Mouse (Mus musculus): Measurements from ENCODE around the gene Reep6. TPM values are rescaled to one million over a fixed set of nuclear protein-coding genes. Genes with fewer than 3 reads are reported as not detected.

The Reep6 gene
- polyA plus RNA-seq, 1 experiment from 2014 or later: 13.8 TPM

- Histone ChIP-seq H3K4me1 (peaks cover 24% of the 10 kb centered on the region), H3K36me3 (0 out of 2 replicates have a peak, but pooled peaks cover 6% of the 10 kb centered on the region), H3K9me3 (no peaks in the 10 kb centered on the region), H3K9ac (peak overlapping the region; percentile 58; the same call in 1 of the 2 replicates), H3K4me2 (peak overlapping the region; percentile 98), H3K4me3 (peak overlapping the region; percentile 59; the same call in 1 of the 2 replicates), H3K27ac (no peak overlapping the region), H3K27me3 (peaks cover 8% of the 10 kb centered on the region; the same call in 1 of the 2 replicates)
- WGBS: 88% methylated on average over 21 of the region's 21 CpGs
- no peak for ATAC-seq (ENCODE audit: borderline replicate concordance, extremely low read depth, low FRiP score, low TSS enrichment)
Measured at GRCm38 (mm10) chr10:80321670-80322581, 7.8 kb upstream of the Reep6 start.

DNA sequence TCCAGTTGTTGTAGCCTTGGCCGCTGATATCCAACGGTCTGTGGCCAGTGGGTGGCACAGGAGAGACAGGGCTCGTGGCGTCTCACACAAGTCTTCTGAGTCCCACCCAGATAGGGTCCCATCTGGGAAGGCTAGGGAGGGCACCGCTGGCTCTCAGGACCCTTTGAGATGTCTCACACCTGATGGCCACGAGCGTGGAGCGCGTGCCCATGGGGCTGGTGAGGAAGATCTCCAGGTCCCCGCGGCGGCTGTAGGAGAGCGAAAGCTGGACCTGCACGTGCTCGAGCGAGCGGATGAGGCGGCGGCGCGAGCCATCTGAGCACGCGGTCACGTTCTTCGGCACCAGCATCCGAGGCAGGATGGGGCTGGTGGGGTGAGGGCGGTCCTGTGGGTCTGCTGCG lies 6.9 kb upstream of the Reep6 start:
- H3K27ac ChIP-seq: no peak overlapping the region
- 0 out of 2 replicates have a peak, but pooled peaks cover 6% of the 10 kb centered on the region for H3K36me3 ChIP-seq
- 2% methylated on average over 28 of the region's 28 CpGs for WGBS
- ATAC-seq (ENCODE audit: borderline replicate concordance, extremely low read depth, low FRiP score, low TSS enrichment): peak; percentile 4; the same call in 1 of the 2 replicates
- H3K27me3 ChIP-seq: 0 out of 2 replicates have a peak, but pooled peaks cover under 1% of the 10 kb centered on the region
- H3K9ac ChIP-seq: peak overlapping the region; percentile 58
- H3K4me2 ChIP-seq: peak overlapping the region; percentile 98
- H3K4me1 ChIP-seq: peaks cover 24% of the 10 kb centered on the region
- H3K9me3 ChIP-seq: no peaks in the 10 kb centered on the region
- H3K4me3 ChIP-seq: peak overlapping the region; percentile 59

DNA sequence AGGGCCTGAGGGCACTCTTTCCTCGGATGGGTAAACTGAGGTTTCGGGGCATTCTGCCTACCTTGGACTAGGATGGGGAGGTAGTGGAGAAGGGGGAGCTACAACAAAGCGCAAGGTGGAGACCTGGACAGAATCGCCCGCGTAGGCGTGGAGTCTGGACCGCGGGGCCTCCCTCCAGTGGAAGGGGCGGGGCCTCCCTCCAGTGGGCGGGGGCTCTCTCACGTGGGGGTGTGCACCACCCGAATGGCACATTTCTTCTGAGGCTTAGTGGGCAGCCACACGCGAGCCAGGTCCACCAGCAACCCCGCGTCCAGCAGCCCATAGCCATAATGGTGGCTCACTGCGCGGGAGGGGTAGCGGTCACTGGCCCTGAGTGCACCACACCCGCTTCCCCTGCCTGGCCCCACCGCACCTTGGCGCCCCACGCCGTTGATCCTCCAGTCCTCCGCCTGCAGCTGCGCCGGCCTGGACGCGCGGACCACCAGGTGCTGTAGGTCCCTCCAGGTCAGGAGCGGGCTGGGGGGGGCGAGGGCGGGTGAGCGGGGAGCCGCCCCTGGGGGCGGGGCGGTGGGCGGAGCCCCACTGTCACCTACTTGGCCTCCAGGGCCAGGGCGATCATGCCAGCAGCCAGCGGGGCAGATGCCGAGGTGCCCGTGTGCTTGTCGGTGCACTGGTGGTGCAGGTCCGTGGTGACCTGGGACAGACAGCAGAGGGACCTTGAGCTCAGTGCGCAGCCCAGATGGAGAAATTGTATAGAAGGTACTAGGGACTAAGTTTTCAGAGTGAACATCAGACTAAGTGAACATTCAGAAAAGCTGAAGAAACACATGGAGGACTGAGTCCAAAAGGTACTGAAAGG lies 6.3 kb upstream of the Reep6 start:
- no peaks in the 10 kb centered on the region for H3K9me3 ChIP-seq
- H3K9ac ChIP-seq: peak overlapping the region; percentile 58
- H3K27ac ChIP-seq: no peak overlapping the region
- H3K4me3 ChIP-seq: peak overlapping the region; percentile 59
- H3K36me3 ChIP-seq: 0 out of 2 replicates have a peak, but pooled peaks cover 2% of the 10 kb centered on the region
- H3K4me1 ChIP-seq: peaks cover 24% of the 10 kb centered on the region
- H3K4me2 ChIP-seq: peak overlapping the region; percentile 98
- ATAC-seq (ENCODE audit: borderline replicate concordance, extremely low read depth, low FRiP score, low TSS enrichment): peak; percentile 55; the same call in 1 of the 2 replicates
- 0 out of 2 replicates have a peak, but pooled peaks cover 2% of the 10 kb centered on the region for H3K27me3 ChIP-seq
- WGBS: under 1% methylated on average over 43 of the region's 46 CpGs

- WGBS: 76% methylated on average over 17 of the region's 17 CpGs
- Histone ChIP-seq H3K4me3 (no peak overlapping the region), H3K4me2 (peak overlapping the region; percentile 98), H3K36me3 (no peaks in the 10 kb centered on the region), H3K9me3 (no peaks in the 10 kb centered on the region), H3K27me3 (0 out of 2 replicates have a peak, but pooled peaks cover 2% of the 10 kb centered on the region), H3K27ac (no peak overlapping the region), H3K9ac (no peak overlapping the region), H3K4me1 (peaks cover 23% of the 10 kb centered on the region)
- ATAC-seq (ENCODE audit: borderline replicate concordance, extremely low read depth, low FRiP score, low TSS enrichment): no peak
Measured at GRCm38 (mm10) chr10:80324120-80325037, 5.4 kb upstream of the Reep6 start.

- no peak for ATAC-seq (ENCODE audit: borderline replicate concordance, extremely low read depth, low FRiP score, low TSS enrichment)
Measured at GRCm38 (mm10) chr10:80325045-80325444, 4.7 kb upstream of the Reep6 start.

DNA sequence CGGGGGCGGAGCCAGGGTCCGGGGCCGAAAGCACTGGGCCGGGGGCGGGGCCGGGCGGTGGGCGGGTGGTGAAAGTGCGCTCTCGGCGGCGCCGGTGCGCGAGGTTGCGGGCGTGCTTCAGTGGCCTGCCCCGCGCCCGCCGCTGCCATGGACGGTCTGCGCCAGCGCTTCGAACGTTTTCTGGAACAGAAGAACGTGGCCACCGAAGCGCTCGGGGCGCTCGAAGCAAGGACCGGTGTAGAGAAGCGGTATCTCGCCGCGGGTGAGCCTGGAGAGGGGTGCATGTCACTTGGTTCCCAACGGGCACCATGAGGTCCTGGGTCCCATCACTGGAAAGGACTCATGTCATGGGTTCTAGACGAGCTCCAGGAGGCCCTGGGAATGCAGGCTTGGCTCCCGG lies 331 bp downstream of the Reep6 start:
- peaks cover 14% of the 10 kb centered on the region; the same call in 1 of the 2 replicates for H3K27me3 ChIP-seq
- 2% methylated on average over 41 of the region's 41 CpGs for WGBS

More at GRCm38 (mm10) chr10:80325045-80325444, 4.7 kb upstream of the Reep6 start:
- H3K4me3 ChIP-seq: no peak overlapping the region
- H3K27ac ChIP-seq: no peak overlapping the region
- H3K9ac ChIP-seq: no peak overlapping the region
- WGBS: 77% methylated on average over 21 of the region's 21 CpGs
- H3K4me1 ChIP-seq: peaks cover 25% of the 10 kb centered on the region
- H3K9me3 ChIP-seq: no peaks in the 10 kb centered on the region
- no peaks in the 10 kb centered on the region for H3K36me3 ChIP-seq
- 0 out of 2 replicates have a peak, but pooled peaks cover 2% of the 10 kb centered on the region for H3K27me3 ChIP-seq
- no peak overlapping the region for H3K4me2 ChIP-seq

GRCm38 (mm10) chr10:80330888-80331287 lies 1.1 kb downstream of the Reep6 start:
- ATAC-seq (ENCODE audit: borderline replicate concordance, extremely low read depth, low FRiP score, low TSS enrichment): no peak
- no peaks in the 10 kb centered on the region for H3K9me3 ChIP-seq
- peak overlapping the region; percentile 98 for H3K4me2 ChIP-seq
- peaks cover 30% of the 10 kb centered on the region for H3K4me1 ChIP-seq
- no peaks in the 10 kb centered on the region for H3K36me3 ChIP-seq
- peaks cover 14% of the 10 kb centered on the region; the same call in 1 of the 2 replicates for H3K27me3 ChIP-seq
- peak overlapping the region; percentile 49; the same call in 1 of the 2 replicates for H3K9ac ChIP-seq
- 46% methylated on average over 2 of the region's 2 CpGs for WGBS
- H3K4me3 ChIP-seq: peak overlapping the region; percentile 53
- peak overlapping the region; percentile 43 for H3K27ac ChIP-seq

More for the DNA sequence above, 331 bp downstream of the Reep6 start:
- peak overlapping the region; percentile 53 for H3K4me3 ChIP-seq
- H3K4me2 ChIP-seq: peak overlapping the region; percentile 98
- no peaks in the 10 kb centered on the region for H3K9me3 ChIP-seq
- no peaks in the 10 kb centered on the region for H3K36me3 ChIP-seq
- peaks cover 30% of the 10 kb centered on the region for H3K4me1 ChIP-seq
- peak overlapping the region; percentile 43; the same call in 1 of the 2 replicates for H3K27ac ChIP-seq
- H3K9ac ChIP-seq: peak overlapping the region; percentile 49
- no peak for ATAC-seq (ENCODE audit: borderline replicate concordance, extremely low read depth, low FRiP score, low TSS enrichment)

DNA sequence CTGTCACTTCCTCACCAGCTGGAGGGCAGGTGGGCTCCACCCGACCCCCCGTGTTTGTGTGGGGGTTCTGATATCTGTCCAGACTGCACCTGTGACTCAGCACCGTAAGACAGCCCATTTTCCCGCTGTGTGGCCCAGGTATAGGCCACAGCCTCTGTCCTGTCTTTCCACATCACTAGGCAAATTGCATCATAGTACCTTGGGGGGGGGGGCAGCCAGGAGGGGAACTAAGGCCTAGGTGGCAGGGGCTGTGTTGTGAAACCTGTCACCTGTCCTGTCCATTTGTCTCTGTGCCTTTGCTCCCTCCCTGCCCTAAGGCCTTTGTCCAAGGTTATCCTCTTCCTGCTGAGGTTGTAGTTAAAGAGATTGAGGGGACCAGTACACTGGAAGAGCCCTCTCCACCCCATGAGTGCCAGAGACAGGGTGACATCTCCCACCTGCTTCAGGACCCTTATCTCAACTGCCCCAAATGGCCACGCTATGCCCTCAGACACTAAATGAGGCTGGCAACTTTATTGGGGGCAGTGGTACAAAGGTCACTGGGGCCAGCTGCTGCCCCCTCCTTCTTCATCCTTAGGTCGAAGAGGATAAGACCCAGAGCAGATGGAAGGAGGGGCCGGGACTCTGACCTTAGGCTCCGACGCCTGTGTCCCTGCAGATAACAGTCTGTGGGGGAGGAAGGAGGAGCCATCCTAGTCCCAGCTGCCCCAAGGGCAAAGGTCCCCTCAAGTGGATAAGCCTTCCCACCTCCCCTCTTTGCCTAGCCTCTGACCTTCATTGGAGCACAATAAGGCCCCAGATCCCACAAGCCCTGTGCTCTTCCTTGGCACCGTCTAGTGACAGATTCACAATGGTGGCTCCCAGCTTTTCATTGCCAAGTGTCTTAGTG lies 2.1 kb downstream of the Reep6 start:
- ATAC-seq (ENCODE audit: borderline replicate concordance, extremely low read depth, low FRiP score, low TSS enrichment): no peak
- H3K36me3 ChIP-seq: no peaks in the 10 kb centered on the region
- H3K27me3 ChIP-seq: peaks cover 14% of the 10 kb centered on the region; the same call in 1 of the 2 replicates
- peaks cover 30% of the 10 kb centered on the region for H3K4me1 ChIP-seq
- peak overlapping the region; percentile 43 for H3K27ac ChIP-seq
- no peaks in the 10 kb centered on the region for H3K9me3 ChIP-seq
- H3K4me3 ChIP-seq: no peak overlapping the region
- no peak overlapping the region for H3K9ac ChIP-seq
- 45% methylated on average over 10 of the region's 10 CpGs for WGBS
- H3K4me2 ChIP-seq: peak overlapping the region; percentile 98

DNA sequence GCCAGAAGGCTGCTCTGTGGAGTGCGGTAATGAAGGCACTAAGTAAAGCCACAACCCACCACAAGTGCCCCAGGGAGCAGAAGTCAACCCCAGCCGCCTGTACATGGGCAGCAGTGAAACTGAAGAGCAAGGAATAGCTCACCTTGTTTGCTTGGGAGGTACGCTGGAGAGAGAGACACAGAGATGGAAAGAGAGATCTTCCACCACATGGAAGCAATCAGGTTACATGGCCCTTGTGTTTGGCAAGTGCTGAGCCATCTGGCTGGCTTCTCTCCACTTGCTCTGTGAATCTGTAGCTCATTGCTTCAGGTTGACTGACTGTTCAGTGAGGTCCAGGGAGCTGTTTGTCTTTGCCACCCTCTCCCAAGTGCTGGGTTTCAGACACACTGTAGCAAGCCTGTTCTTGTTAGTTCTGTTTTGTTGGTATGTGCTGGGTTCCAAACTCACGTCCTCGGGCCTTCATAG lies 2.8 kb downstream of the Reep6 start:
- peaks cover 30% of the 10 kb centered on the region for H3K4me1 ChIP-seq
- ATAC-seq (ENCODE audit: borderline replicate concordance, extremely low read depth, low FRiP score, low TSS enrichment): no peak
- H3K9me3 ChIP-seq: no peaks in the 10 kb centered on the region
- H3K4me2 ChIP-seq: no peak overlapping the region
- H3K27ac ChIP-seq: no peak overlapping the region
- 73% methylated on average over 5 of the region's 5 CpGs for WGBS
- H3K36me3 ChIP-seq: no peaks in the 10 kb centered on the region
- H3K9ac ChIP-seq: no peak overlapping the region
- H3K27me3 ChIP-seq: peaks cover 14% of the 10 kb centered on the region; the same call in 1 of the 2 replicates
- no peak overlapping the region for H3K4me3 ChIP-seq

DNA sequence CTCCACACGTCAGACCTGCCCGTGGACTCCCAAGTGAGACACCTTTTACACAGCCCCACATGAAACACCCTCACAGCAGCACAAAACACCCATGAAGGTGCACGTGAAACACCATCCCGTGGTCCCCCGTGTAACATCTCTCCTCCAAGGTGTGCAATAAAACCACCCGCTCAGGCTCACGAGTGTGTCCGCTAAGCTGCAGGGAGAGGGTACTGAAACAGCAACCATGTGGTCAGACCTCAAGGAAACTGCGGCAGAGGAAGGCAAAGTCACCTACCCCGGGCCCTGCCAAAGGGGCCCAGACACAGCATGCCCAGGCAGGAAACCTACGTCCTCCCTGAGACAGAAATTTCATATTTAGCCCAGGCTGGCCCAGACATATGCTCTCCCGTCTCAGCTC lies 6.5 kb downstream of the Reep6 start:
- Histone ChIP-seq H3K9me3 (no peaks in the 10 kb centered on the region), H3K4me2 (no peak overlapping the region), H3K27ac (no peak overlapping the region), H3K36me3 (no peaks in the 10 kb centered on the region), H3K4me3 (no peak overlapping the region), H3K9ac (no peak overlapping the region), H3K4me1 (peaks cover 14% of the 10 kb centered on the region), H3K27me3 (peaks cover 17% of the 10 kb centered on the region)
- WGBS: 85% methylated on average over 12 of the region's 12 CpGs
- ATAC-seq (ENCODE audit: borderline replicate concordance, extremely low read depth, low FRiP score, low TSS enrichment): no peak

Measured in lung, embryonic 15.5 days (tissue).